Mouse (Mus musculus): Measurements from ENCODE around the gene Mei4.

Mei4 gene

DNA sequence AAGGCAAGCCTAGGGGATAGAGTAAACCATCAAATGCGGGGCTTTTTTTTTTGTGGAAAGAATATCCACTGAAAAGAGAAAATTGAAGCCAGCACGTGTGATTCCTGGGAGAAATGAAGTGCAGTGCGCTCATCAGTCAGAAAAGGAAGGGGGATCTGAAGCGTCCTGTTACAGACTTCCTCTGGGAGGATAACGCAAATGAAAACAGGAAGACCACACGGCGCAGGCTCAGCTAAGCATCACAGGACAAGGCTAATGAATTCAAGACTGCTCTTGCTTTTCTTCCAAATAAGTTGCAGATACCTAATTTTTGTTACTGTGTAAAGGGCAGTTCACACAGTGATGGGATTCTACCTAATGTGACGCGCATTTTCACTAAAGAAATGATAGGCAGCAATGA, 296.7 kb downstream of the Mei4 start:
- DNase-seq (ENCODE audit: low spot score in 2 of 2) = no peak

DNA sequence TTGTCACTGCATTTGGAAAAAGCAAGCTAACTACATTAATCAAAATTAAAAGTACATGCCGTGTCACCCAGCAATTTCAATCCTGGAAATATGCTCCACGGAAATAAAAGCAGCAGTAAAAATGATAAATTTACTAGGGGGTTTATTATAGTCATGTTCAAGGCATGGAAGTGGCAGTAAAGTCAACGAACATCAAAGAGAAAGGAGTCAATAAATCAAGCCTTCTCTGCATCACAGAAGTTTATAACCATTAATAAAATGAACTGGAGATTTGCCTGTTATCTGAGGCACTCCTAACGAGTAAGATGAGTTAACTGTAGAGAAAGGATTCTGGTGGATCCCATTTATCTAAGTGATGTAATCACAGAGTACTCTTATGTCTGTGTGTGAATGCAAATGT, 298.9 kb downstream of the Mei4 start:
- DNase-seq (ENCODE audit: low spot score in 2 of 2) = no peak

DNA sequence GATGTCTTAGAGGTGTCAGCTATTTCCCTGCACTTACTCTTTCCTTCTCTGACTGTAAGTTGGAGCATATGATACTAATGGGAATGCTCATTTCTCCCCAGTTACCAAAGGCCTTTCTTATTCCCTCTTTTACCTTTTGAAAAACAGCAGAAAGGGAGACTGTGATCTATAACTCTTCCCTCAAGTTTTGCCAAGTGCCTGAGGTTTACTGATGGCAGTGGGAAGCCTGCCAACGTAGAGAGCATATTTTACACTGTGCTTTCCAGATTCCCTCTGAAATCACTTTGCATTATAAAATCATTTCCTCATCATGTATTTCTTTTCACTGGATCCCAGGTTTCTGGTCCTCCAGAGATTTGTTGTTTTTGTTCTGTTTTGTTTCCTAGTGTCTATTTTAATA, 354.5 kb downstream of the Mei4 start:
- DNase-seq (ENCODE audit: low spot score in 2 of 2) = no peak

- DNase-seq (ENCODE audit: low spot score in 2 of 2) = no peak
Observed at GRCm38 (mm10) chr9:82247695-82248445, 384.4 kb downstream of the Mei4 start.
